Mouse (Mus musculus): ENCODE measurements around the gene Surf6. TPM values are rescaled to one million over a fixed set of nuclear protein-coding genes. Genes with fewer than 3 reads are reported as not detected.

Gene Surf6
- polyA plus RNA-seq, 1 experiment from 2014 or later, result 29.0 TPM

- no peak overlapping the region for H3K27ac ChIP-seq (replicated peaks)
- peaks cover 4% of the 10 kb centered on the region for H3K9me3 ChIP-seq
- no peaks in the 10 kb centered on the region for H3K4me1 ChIP-seq (replicated peaks)
- H3K27me3 ChIP-seq, result no peaks in the 10 kb centered on the region
- ATAC-seq (ENCODE audit: low read depth), result no peak
- H3K4me2 ChIP-seq, result no peak overlapping the region
- no peaks in the 10 kb centered on the region for H3K36me3 ChIP-seq
- H3K9ac ChIP-seq, result no peak overlapping the region
- H3K4me3 ChIP-seq, result no peak overlapping the region
Observed at GRCm38 (mm10) chr2:26878571-26878970, 24.1 kb downstream of the Surf6 start.

DNA sequence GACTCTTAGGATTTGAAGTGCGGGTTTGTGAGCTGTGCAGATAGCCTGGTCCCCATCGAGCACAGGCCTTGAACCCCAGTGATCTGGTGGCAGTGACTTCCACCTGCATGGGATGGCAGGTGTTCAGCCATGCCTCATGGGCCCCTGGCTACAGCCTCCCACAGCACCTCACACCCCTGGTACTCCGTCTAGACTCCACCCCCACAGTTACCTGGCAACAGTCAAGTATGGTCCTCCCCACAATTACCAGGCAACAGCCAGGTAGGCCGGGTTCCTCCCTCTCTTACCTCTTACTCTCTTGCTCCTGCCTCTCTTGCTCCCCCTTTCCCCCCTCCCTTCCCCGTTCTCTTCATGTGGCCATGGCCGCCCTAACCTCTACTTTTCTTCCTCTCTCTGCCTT, 32.0 kb downstream of the Surf6 start:
- Histone ChIP-seq H3K27me3 (no peaks in the 10 kb centered on the region), H3K4me3 (no peak overlapping the region), H3K36me3 (no peaks in the 10 kb centered on the region), H3K4me2 (no peak overlapping the region), H3K4me1 (replicated peaks) (no peaks in the 10 kb centered on the region), H3K27ac (replicated peaks) (no peak overlapping the region), H3K9me3 (no peaks in the 10 kb centered on the region), H3K9ac (no peak overlapping the region)
- ATAC-seq (ENCODE audit: low read depth), result no peak
- WGBS, result 71% methylated on average over 6 of the region's 6 CpGs

DNA sequence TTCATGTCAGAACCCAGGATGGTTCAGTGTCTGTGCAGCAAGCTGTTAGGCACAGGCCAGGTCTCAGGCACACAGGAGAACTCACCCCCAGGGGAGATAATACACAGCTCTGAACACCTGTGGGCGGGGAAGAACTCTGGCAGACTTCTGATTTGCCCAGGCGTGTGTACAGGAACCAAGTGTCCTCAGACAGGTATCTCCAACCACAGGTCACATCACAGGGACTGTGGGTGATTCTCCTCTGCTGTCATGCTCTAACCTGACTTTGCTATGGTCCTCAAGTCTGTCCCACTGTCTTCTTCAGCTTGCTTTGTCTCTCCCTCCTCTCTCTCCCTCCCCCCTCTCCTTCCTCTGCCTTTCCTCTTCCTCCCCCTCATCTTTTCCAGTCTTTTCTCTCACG, 37.8 kb downstream of the Surf6 start, which contains the start of gene Abo:
Abo (minus strand) TSS at position 101 of the 400 bp plus-strand sequence.
- ATAC-seq (ENCODE audit: low read depth), result no peak
- Histone ChIP-seq H3K9me3 (no peaks in the 10 kb centered on the region), H3K4me1 (replicated peaks) (no peaks in the 10 kb centered on the region), H3K36me3 (no peaks in the 10 kb centered on the region), H3K27ac (replicated peaks) (no peak within 1 kb of the TSS), H3K27me3 (no peaks in the 10 kb centered on the region), H3K4me2 (no peak within 1 kb of the TSS), H3K9ac (no peak within 1 kb of the TSS), H3K4me3 (no peak within 1 kb of the TSS)
- WGBS, result 82% methylated on average over 3 of the region's 3 CpGs

DNA sequence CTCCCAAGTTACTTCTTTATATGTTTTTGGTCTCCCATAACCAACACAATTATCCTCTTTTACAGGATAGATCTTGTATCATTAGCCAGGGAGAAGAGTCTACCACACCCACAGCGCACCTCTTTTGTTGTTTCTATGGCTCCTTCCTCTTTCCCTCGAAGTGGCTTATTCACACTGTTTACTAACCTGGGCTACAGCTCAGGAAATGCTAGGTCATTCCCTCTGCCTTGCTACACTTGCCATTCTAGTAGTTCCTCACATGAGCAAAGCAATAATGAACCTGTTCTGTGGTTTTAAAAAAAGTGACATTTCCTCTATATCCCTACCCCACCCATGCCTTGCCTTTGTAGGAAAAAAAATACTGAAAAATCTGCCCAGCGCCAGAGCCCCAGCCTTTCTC, 39.8 kb downstream of the Surf6 start:
- Histone ChIP-seq H3K9me3 (no peaks in the 10 kb centered on the region), H3K36me3 (no peaks in the 10 kb centered on the region), H3K27ac (replicated peaks) (no peak overlapping the region), H3K27me3 (no peaks in the 10 kb centered on the region), H3K4me1 (replicated peaks) (no peaks in the 10 kb centered on the region), H3K4me3 (no peak overlapping the region), H3K4me2 (no peak overlapping the region), H3K9ac (no peak overlapping the region)
- no peak for ATAC-seq (ENCODE audit: low read depth)
- WGBS, result 76% methylated on average over 3 of the region's 3 CpGs

GRCm38 (mm10) chr2:26847706-26848105, 55.0 kb downstream of the Surf6 start:
- Histone ChIP-seq H3K9ac (no peak overlapping the region), H3K36me3 (no peaks in the 10 kb centered on the region), H3K9me3 (peaks cover 7% of the 10 kb centered on the region; the same call in 1 of the 2 replicates), H3K27me3 (no peaks in the 10 kb centered on the region), H3K4me3 (no peak overlapping the region), H3K4me2 (no peak overlapping the region), H3K27ac (replicated peaks) (no peak overlapping the region), H3K4me1 (replicated peaks) (no peaks in the 10 kb centered on the region)
- ATAC-seq (ENCODE audit: low read depth), result no peak
- 56% methylated on average over 2 of the region's 2 CpGs for WGBS

Other genes with a start within 250 kb of the Surf6 start
- gene Lcn4, start 231.6 kb downstream of the Surf6 start, polyA plus RNA-seq (2015; fragmentation: Nextera tagmentation; extraction: Ambion mirVana), result not detected in 2 replicates
- gene Abo, start 37.9 kb downstream of the Surf6 start, polyA plus RNA-seq (2015; fragmentation: Nextera tagmentation; extraction: Ambion mirVana), result not detected in 2 replicates
- 129 TPM in 2 replicates for gene Med22, start 7.8 kb upstream of the Surf6 start, polyA plus RNA-seq (2015; fragmentation: Nextera tagmentation; extraction: Ambion mirVana)
- gene Rpl7a, start 7.9 kb upstream of the Surf6 start, polyA plus RNA-seq (2015; fragmentation: Nextera tagmentation; extraction: Ambion mirVana), result 457 and 479 TPM in 2 replicates
- gene Surf2, start 13.5 kb upstream of the Surf6 start, polyA plus RNA-seq (2015; fragmentation: Nextera tagmentation; extraction: Ambion mirVana), result 55.8 and 64.2 TPM in 2 replicates
- 78.8 and 86.4 TPM in 2 replicates for gene Surf1, start 13.7 kb upstream of the Surf6 start, polyA plus RNA-seq (2015; fragmentation: Nextera tagmentation; extraction: Ambion mirVana)
- gene Surf4, start 31.0 kb upstream of the Surf6 start, polyA plus RNA-seq (2015; fragmentation: Nextera tagmentation; extraction: Ambion mirVana), result 115 and 119 TPM in 2 replicates
- gene Stkld1, start 31.2 kb upstream of the Surf6 start, polyA plus RNA-seq (2015; fragmentation: Nextera tagmentation; extraction: Ambion mirVana), result 0.11 and 0.61 TPM in 2 replicates
- 31.8 and 33.7 TPM in 2 replicates for gene Rexo4, start 61.5 kb upstream of the Surf6 start, polyA plus RNA-seq (2015; fragmentation: Nextera tagmentation; extraction: Ambion mirVana)
- gene Adamts13, start 70.5 kb upstream of the Surf6 start, polyA plus RNA-seq (2015; fragmentation: Nextera tagmentation; extraction: Ambion mirVana), result not detected in 2 replicates
- gene Cacfd1, start 107.0 kb upstream of the Surf6 start, polyA plus RNA-seq (2015; fragmentation: Nextera tagmentation; extraction: Ambion mirVana), result 114 and 120 TPM in 2 replicates
- 8.3 and 9.3 TPM in 2 replicates for gene Slc2a6, start 125.1 kb upstream of the Surf6 start, polyA plus RNA-seq (2015; fragmentation: Nextera tagmentation; extraction: Ambion mirVana)
- 1.3 and 5.9 TPM in 2 replicates for gene Mymk, start 169.3 kb upstream of the Surf6 start, polyA plus RNA-seq (2015; fragmentation: Nextera tagmentation; extraction: Ambion mirVana)
- 9.1 and 9.2 TPM in 2 replicates for gene Adamtsl2, start 176.5 kb upstream of the Surf6 start, polyA plus RNA-seq (2015; fragmentation: Nextera tagmentation; extraction: Ambion mirVana)
- gene Fam163b, start 239.6 kb upstream of the Surf6 start, polyA plus RNA-seq (2015; fragmentation: Nextera tagmentation; extraction: Ambion mirVana), result 3.0 TPM in 2 replicates

Measured in neural tube, embryonic 13.5 days (tissue).